Mouse (Mus musculus) limb, embryonic 12.5 days (tissue): ENCODE results near the gene Vrk1. TPM values are rescaled to one million over a fixed set of nuclear protein-coding genes. Genes with fewer than 3 reads are reported as not detected.

ENCODE experiments used
- polyA plus RNA-seq: library from polyadenylated mRNA; unstranded; fragments of >200 nt; fragmentation: Nextera tagmentation; extraction: Ambion mirVana; gene quantifications from 2 replicates; pipeline ENCODE4 v1.2.1, GENCODE M21; 2016

Gene Vrk1
- polyA plus RNA-seq, 1 experiment from 2014 or later: 89.2 TPM

Other genes starting within 250 kb of the Vrk1 start
- gene Papola, start 225.5 kb upstream of the Vrk1 start, polyA plus RNA-seq: 275 and 289 TPM in 2 replicates